Mouse (Mus musculus) G1E-ER4 (cell line): ENCODE measurements around the gene Pptc7. TPM values are rescaled to one million over a fixed set of nuclear protein-coding genes. Genes with fewer than 3 reads are reported as not detected.

Experiments
- GATA1 ChIP-seq: IDR thresholded peaks from one replicate; pipeline ENCODE4 v1.8.0; 2012; ENCODE audit warnings: low read length, inconsistent platforms
- polyA plus RNA-seq: library from polyadenylated mRNA; stranded (reverse); fragments of >175 nt; gene quantifications from 2 replicates; pipeline ENCODE4 v1.2.3, GENCODE M21; 2012

Gene Pptc7
- polyA plus RNA-seq, 1 experiment = 6.8 TPM

- TF ChIP-seq GATA1 = no peak
Observed at GRCm38 (mm10) chr5:122334682-122335081, 50.5 kb downstream of the Pptc7 start.

DNA sequence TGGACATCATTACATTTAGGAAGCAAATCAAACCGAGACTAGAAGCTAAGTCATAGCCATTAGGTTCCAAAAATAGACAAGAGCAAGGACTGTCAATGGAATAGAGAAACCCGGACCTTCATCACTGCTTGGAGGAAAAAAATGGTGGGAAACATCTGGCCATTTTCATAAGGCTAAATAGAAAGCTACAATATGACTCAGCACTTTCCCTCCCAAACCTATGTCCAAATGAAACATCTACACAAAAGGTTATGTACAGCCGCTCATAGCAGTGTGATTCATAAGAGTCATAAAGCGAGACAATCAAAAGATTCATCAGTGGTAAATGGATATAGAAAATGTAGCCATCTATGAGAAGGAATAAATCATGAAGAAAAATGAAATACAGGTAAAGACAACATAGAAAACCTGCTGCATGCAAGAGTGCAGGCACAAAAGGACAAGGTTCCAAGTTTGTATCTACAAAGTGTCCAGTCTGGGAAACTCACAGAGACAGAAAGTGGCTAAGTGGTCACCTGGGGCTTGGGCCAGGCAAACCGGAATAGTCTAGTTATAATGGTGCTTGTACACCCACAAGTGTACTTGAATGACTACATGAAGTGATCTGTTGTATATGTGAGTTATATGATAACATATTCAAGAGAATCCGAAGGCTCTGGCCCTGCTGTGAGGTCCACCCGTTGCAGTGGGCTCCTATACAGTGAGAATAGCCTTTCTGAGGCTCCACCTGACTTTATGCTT is 52.6 kb downstream of the Pptc7 start:
- no peak for TF ChIP-seq GATA1

GRCm38 (mm10) chr5:122342874-122343273 is 58.7 kb downstream of the Pptc7 start:
- TF ChIP-seq GATA1 = no peak

GRCm38 (mm10) chr5:122343768-122344167 is 59.6 kb downstream of the Pptc7 start:
- no peak for TF ChIP-seq GATA1

GRCm38 (mm10) chr5:122344260-122344659 is 60.1 kb downstream of the Pptc7 start:
- no peak for TF ChIP-seq GATA1

DNA sequence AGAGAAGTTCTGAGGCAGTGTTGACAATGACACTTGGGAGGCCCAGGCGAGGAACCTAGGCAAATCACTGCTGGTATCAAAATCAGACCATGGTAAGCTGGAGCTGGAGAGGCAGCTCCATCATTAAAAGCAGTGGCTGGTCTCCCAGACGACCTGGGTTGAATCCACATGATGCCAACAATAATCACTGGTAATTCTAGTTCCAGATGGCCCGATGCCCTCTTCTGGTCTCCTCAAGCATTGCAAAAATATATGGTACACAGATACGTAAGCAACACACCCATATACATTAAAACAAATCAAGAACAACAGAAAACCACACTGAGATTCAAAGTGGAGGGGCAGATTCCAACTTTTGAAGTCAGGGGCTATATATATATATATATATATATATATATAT is 61.6 kb downstream of the Pptc7 start:
- no peak for TF ChIP-seq GATA1

GRCm38 (mm10) chr5:122353807-122354491 is 69.8 kb downstream of the Pptc7 start, which contains the start of the genes Rad9b and Vps29:
Gene Rad9b (minus strand): TSS chr5:122354233.
Gene Vps29 (plus strand): TSS chr5:122354369.
- no peak for TF ChIP-seq GATA1

GRCm38 (mm10) chr5:122354492-122355067 is 70.4 kb downstream of the Pptc7 start:
- TF ChIP-seq GATA1 = no peak

- no peak for TF ChIP-seq GATA1
Observed at GRCm38 (mm10) chr5:122371591-122372191, 87.5 kb downstream of the Pptc7 start, which contains the start of gene Gpn3. Gene Gpn3 (plus strand): TSS chr5:122371876.

GRCm38 (mm10) chr5:122372192-122372769 is 88.1 kb downstream of the Pptc7 start, which contains the start of gene Fam216a:
Gene Fam216a (minus strand): TSS chr5:122372364.
- no peak for TF ChIP-seq GATA1

DNA sequence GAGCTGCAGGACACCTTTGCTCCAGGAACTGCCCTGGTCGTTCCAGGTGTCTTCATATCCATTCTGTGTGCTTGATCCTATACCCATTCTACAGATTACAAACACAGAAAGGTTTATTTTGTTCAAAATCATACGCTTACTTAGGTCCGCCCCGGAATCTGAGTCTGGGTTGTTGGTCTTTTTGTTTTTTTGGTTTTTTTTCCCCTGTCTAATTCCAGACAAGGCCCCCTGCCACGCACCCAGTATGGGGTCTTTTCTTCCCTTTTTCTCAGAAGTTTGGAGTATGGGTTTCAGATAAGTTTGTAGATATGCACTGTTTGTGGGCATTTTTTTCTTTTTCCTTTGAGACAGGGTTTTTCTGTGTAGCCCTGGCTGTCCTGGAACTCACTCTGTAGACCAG is 88.7 kb downstream of the Pptc7 start:
- TF ChIP-seq GATA1 = no peak

Other genes with a start within 250 kb of the Pptc7 start
- gene Cux2, start 234.3 kb upstream of the Pptc7 start, polyA plus RNA-seq = not detected in 2 replicates
- not detected in 2 replicates for gene Myl2, start 183.4 kb upstream of the Pptc7 start, polyA plus RNA-seq
- not detected in 2 replicates for gene Ccdc63, start 143.5 kb upstream of the Pptc7 start, polyA plus RNA-seq
- 154 and 174 TPM in 2 replicates for gene Ppp1cc, start 126.1 kb upstream of the Pptc7 start, polyA plus RNA-seq
- gene Hvcn1, start 77.6 kb upstream of the Pptc7 start, polyA plus RNA-seq = 0.29 and 0.55 TPM in 2 replicates
- gene Tctn1, start 19.9 kb upstream of the Pptc7 start, polyA plus RNA-seq = 5.1 and 5.4 TPM in 2 replicates
- 1.8 and 4.5 TPM in 2 replicates for gene Rad9b, start 69.9 kb downstream of the Pptc7 start, polyA plus RNA-seq
- gene Vps29, start 70.0 kb downstream of the Pptc7 start, polyA plus RNA-seq = 9.2 and 16.5 TPM in 2 replicates
- 50.2 and 84.1 TPM in 2 replicates for gene Gpn3, start 87.5 kb downstream of the Pptc7 start, polyA plus RNA-seq
- 55.1 and 75.6 TPM in 2 replicates for gene Fam216a, start 88.0 kb downstream of the Pptc7 start, polyA plus RNA-seq
- 26.9 and 49.4 TPM in 2 replicates for gene Arpc3, start 107.5 kb downstream of the Pptc7 start, polyA plus RNA-seq
- gene Anapc7, start 137.3 kb downstream of the Pptc7 start, polyA plus RNA-seq = 20.5 and 22.2 TPM in 2 replicates
- gene Atp2a2, start 217.9 kb downstream of the Pptc7 start, polyA plus RNA-seq = 43.2 and 53.5 TPM in 2 replicates